Mouse (Mus musculus) myocyte (in vitro differentiated cells): ENCODE measurements around the gene Cpa1.

ENCODE experiments used
- MAX ChIP-seq: IDR thresholded peaks from one replicate; pipeline ENCODE4 v1.6.1; 2011; ENCODE audit warnings: low read depth, mild to moderate bottlenecking, control low read depth
- MYOG ChIP-seq, 3 experiments: IDR thresholded peaks; one replicate each; pipeline ENCODE4 v1.6.1; 2011; ENCODE audit warnings: control low read depth in 2 of 3, low read depth in 2 of 3, mild to moderate bottlenecking in 2 of 3; ENCODE audit not compliant: insufficient read length in 2 of 3, control insufficient read depth in 1 of 3, insufficient read depth in 1 of 3
- POLR2A ChIP-seq: IDR thresholded peaks from one replicate; pipeline ENCODE4 v1.6.1; 2011; ENCODE audit warnings: low read depth, mild to moderate bottlenecking, control low read depth, moderate library complexity; ENCODE audit not compliant: insufficient read length
- POLR2AphosphoS2 ChIP-seq: IDR thresholded peaks from one replicate; pipeline ENCODE4 v1.6.1; 2011; ENCODE audit warnings: low read depth, control low read depth; ENCODE audit not compliant: insufficient read length
- USF1 ChIP-seq: IDR thresholded peaks from one replicate; pipeline ENCODE4 v1.6.1; 2011; ENCODE audit warnings: low read depth, mild to moderate bottlenecking, control low read depth, moderate library complexity

- TF ChIP-seq POLR2A (no peak), POLR2AphosphoS2 (no peak), USF1 (no peak), MAX (no peak), MYOG (IDR thresholded peaks at IDR 0.05; ENCODE audit: control insufficient read depth in 1 of 3, insufficient read depth in 1 of 3, insufficient read length in 2 of 3, low read depth in 2 of 3) (no peak)
These were observed 22.5 kb upstream of the Cpa1 start for GRCm38 (mm10) chr6:30616491-30616941.
